In the genomic region with DNA sequence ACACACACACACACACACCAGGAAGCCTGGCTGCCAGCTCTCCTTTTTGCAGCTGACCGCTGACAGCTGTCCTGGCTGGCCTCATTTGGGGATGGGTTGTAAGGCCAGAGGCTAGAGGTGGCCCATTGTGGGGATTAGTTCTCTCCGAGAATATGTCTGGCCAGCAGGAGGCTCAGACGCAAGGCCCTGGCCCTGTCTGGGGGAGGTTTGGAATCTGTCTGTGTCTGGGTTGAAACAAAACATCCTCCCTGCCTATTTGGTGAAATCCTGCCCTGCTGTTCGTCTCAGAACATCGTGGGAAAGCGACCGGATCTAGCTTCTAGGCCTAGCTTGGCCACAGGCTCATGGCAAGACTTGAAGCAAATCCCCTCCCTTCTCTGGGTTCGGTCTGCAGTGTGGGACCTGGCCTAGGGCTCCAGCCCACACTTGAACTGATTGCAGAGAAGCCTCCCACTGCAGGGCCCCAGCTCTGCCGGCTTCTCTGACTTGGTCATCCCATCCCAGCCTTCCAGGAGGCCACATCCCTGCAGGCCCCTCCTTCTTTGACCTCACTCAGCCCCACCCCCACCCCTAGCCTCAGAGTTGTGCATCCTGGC, we compare ENCODE assay signal across 9 mouse cellular contexts. TPM values are rescaled to one million over a fixed set of nuclear protein-coding genes. Genes with fewer than 3 reads are reported as not detected.
A peak's percentile ranks its signal among the peaks of the same experiment; 100 is the strongest.
DNase-seq lines count a peak whose midpoint lies in the region; ATAC-seq lines count a peak whose summit lies in the region.
"Had no signal": no experiment of that assay in that cellular context is flagged by ENCODE, and none has a peak within 500 bp of the region (broad histone marks: within the 10 kb centered on the region; RNA-seq: fewer than 3 reads in every experiment).

No protein-coding gene starts in this region.

- peak; percentile 68 for DNase-seq in ES-CJ7 (ENCODE audit: low read depth, low spot score)
- peak; percentile 68 for DNase-seq in embryonic facial prominence, embryonic 10.5 days (ENCODE audit: low spot score)
- no peak for DNase-seq in layer of hippocampus, postnatal 25 days (ENCODE audit: extremely low spot score in 1 of 2, low spot score in 1 of 2)
- DNase-seq in spleen, postnatal 14 days (ENCODE audit: low spot score in 2 of 2): no peak

- no peaks in the 10 kb centered on the region for H3K9me3 ChIP-seq in embryonic facial prominence, embryonic 10.5 days
- no peaks in the 10 kb centered on the region for H3K9me3 ChIP-seq in heart, embryonic 14.5 days (ENCODE audit: control insufficient read depth, low read length)
- H3K9me3 ChIP-seq in limb, embryonic 12.5 days: no peaks in the 10 kb centered on the region
- H3K9me3 ChIP-seq in neural tube, embryonic 13.5 days: no peaks in the 10 kb centered on the region

- no peaks in the 10 kb centered on the region for H3K27me3 ChIP-seq in embryonic facial prominence, embryonic 10.5 days (replicated peaks; ENCODE audit: low read depth, poor library complexity, severe bottlenecking)
- no peaks in the 10 kb centered on the region for H3K27me3 ChIP-seq in heart, embryonic 14.5 days (ENCODE audit: control insufficient read depth, insufficient read depth, low read length)
- H3K27me3 ChIP-seq in limb, embryonic 12.5 days: no peaks in the 10 kb centered on the region
- H3K27me3 ChIP-seq in neural tube, embryonic 13.5 days: no peaks in the 10 kb centered on the region

- WGBS in embryonic facial prominence, embryonic 10.5 days: 24% methylated on average over 9 of the region's 9 CpGs
- 14% methylated on average over 9 of the region's 9 CpGs for WGBS in heart, embryonic 14.5 days
- 27% methylated on average over 9 of the region's 9 CpGs for WGBS in limb, embryonic 12.5 days
- 35% methylated on average over 9 of the region's 9 CpGs for WGBS in neural tube, embryonic 13.5 days

- no peak overlapping the region for H3K4me2 ChIP-seq in heart, embryonic 14.5 days (ENCODE audit: low read length)
- no peak overlapping the region for H3K4me2 ChIP-seq in limb, embryonic 12.5 days
- no peak overlapping the region for H3K4me2 ChIP-seq in neural tube, embryonic 13.5 days

- peak overlapping the region; percentile 84 for H3K27ac ChIP-seq in embryonic facial prominence, embryonic 10.5 days (replicated peaks)
- peak overlapping the region; percentile 63 to 79 for H3K27ac ChIP-seq in heart, embryonic 14.5 days (replicated peaks in 1 of 2; ENCODE audit: control insufficient read depth in 1 of 2, insufficient read depth in 1 of 2, low read depth in 2 of 2, low read length in 2 of 2)
- H3K27ac ChIP-seq in limb, embryonic 12.5 days: peak overlapping the region; percentile 69; the same call in 1 of the 2 replicates
- H3K27ac ChIP-seq in neural tube, embryonic 13.5 days (replicated peaks): 0 out of 2 replicates have a peak overlapping the region, but pooled peaks have one; percentile 49
- H3K27ac ChIP-seq: macrophage had no signal

- no peak overlapping the region for H3K4me3 ChIP-seq in embryonic facial prominence, embryonic 10.5 days
- no peak overlapping the region for H3K4me3 ChIP-seq in heart, embryonic 14.5 days (ENCODE audit: control insufficient read depth in 1 of 2, insufficient read depth in 1 of 2, low read depth in 1 of 2, low read length in 2 of 2)
- H3K4me3 ChIP-seq in limb, embryonic 12.5 days (replicated peaks): no peak overlapping the region
- no peak overlapping the region for H3K4me3 ChIP-seq in neural tube, embryonic 13.5 days

- no peaks in the 10 kb centered on the region; the same call in 1 of the 2 replicates for H3K36me3 ChIP-seq in embryonic facial prominence, embryonic 10.5 days (replicated peaks)
- H3K36me3 ChIP-seq in heart, embryonic 14.5 days (ENCODE audit: control insufficient read depth, insufficient read depth, low read length): peaks cover 22% of the 10 kb centered on the region
- H3K36me3 ChIP-seq in limb, embryonic 12.5 days: peaks cover 50% of the 10 kb centered on the region
- no peaks in the 10 kb centered on the region for H3K36me3 ChIP-seq in neural tube, embryonic 13.5 days

- H3K4me1 ChIP-seq in embryonic facial prominence, embryonic 10.5 days: peaks cover 40% of the 10 kb centered on the region
- peaks cover 36 to 48% of the 10 kb centered on the region in 2 experiments for H3K4me1 ChIP-seq in heart, embryonic 14.5 days (ENCODE audit: control insufficient read depth in 2 of 2, insufficient read depth in 2 of 2, low read length in 2 of 2)
- H3K4me1 ChIP-seq in limb, embryonic 12.5 days (replicated peaks): peaks cover 24% of the 10 kb centered on the region
- peaks cover 5% of the 10 kb centered on the region; the same call in 1 of the 2 replicates for H3K4me1 ChIP-seq in neural tube, embryonic 13.5 days (replicated peaks)

- ATAC-seq in heart, embryonic 14.5 days (ENCODE audit: insufficient number of reproducible peaks, insufficient read depth, low FRiP score, low read depth): peak; percentile 38; the same call in 1 of the 2 replicates
- ATAC-seq in limb, embryonic 12.5 days (ENCODE audit: insufficient number of reproducible peaks, insufficient read depth, low FRiP score, low TSS enrichment, low read depth): no peak
- ATAC-seq in neural tube, embryonic 13.5 days (ENCODE audit: low read depth): no peak
- no peak for ATAC-seq in frontal cortex, adult (ENCODE audit: low TSS enrichment)

- H3K9ac ChIP-seq in heart, embryonic 14.5 days (ENCODE audit: low read length): no peak overlapping the region
- H3K9ac ChIP-seq in limb, embryonic 12.5 days (replicated peaks): no peak overlapping the region
- no peak overlapping the region for H3K9ac ChIP-seq in neural tube, embryonic 13.5 days

RNA-seq across cellular contexts. Expression of gene Loxl1, which starts 17.1 kb away (rescaled TPM):
- 7.0 and 11.9 TPM in 2 replicates for polyA plus RNA-seq in embryonic facial prominence, embryonic 10.5 days (2016; fragmentation: Nextera tagmentation; extraction: Ambion mirVana)
- polyA plus RNA-seq in heart, embryonic 14.5 days (2014; fragmentation: Nextera tagmentation; extraction: Ambion mirVana): 46.8 and 53.6 TPM in 2 replicates
- polyA plus RNA-seq in limb, embryonic 12.5 days (2016; fragmentation: Nextera tagmentation; extraction: Ambion mirVana): 30.1 and 34.7 TPM in 2 replicates
- polyA plus RNA-seq in neural tube, embryonic 13.5 days (2015; fragmentation: Nextera tagmentation; extraction: Ambion mirVana): 9.1 and 10.9 TPM in 2 replicates
- 1 to 10 TPM; 3.1 to 4.0 TPM for total RNA-seq in layer of hippocampus, postnatal 25 days (2021)
- polyA plus RNA-seq: macrophage had no signal

RNA-seq across cellular contexts. Expression of gene Stoml1, which starts 42.9 kb away (rescaled TPM):
- polyA plus RNA-seq in embryonic facial prominence, embryonic 10.5 days (2016; fragmentation: Nextera tagmentation; extraction: Ambion mirVana): 28.4 and 30.2 TPM in 2 replicates
- polyA plus RNA-seq in heart, embryonic 14.5 days (2014; fragmentation: Nextera tagmentation; extraction: Ambion mirVana): 22.7 and 25.6 TPM in 2 replicates
- polyA plus RNA-seq in limb, embryonic 12.5 days (2016; fragmentation: Nextera tagmentation; extraction: Ambion mirVana): 33.6 and 35.3 TPM in 2 replicates
- polyA plus RNA-seq in neural tube, embryonic 13.5 days (2015; fragmentation: Nextera tagmentation; extraction: Ambion mirVana): 86.0 and 107 TPM in 2 replicates
- 10 to 100 TPM; 71.3 to 78.6 TPM for total RNA-seq in layer of hippocampus, postnatal 25 days (2021)

RNA-seq across cellular contexts. Expression of gene Pml, which starts 46.3 kb away (rescaled TPM):
- polyA plus RNA-seq in embryonic facial prominence, embryonic 10.5 days (2016; fragmentation: Nextera tagmentation; extraction: Ambion mirVana): 17.2 and 17.6 TPM in 2 replicates
- polyA plus RNA-seq in heart, embryonic 14.5 days (2014; fragmentation: Nextera tagmentation; extraction: Ambion mirVana): 11.0 and 11.8 TPM in 2 replicates
- 16.1 and 18.4 TPM in 2 replicates for polyA plus RNA-seq in limb, embryonic 12.5 days (2016; fragmentation: Nextera tagmentation; extraction: Ambion mirVana)
- 3.4 and 4.0 TPM in 2 replicates for polyA plus RNA-seq in neural tube, embryonic 13.5 days (2015; fragmentation: Nextera tagmentation; extraction: Ambion mirVana)
- 10 to 100 TPM in 1 of 2 experiments, 1 to 10 TPM in 1; 8.4 to 11.0 TPM for total RNA-seq in layer of hippocampus, postnatal 25 days (2021)

Comparison
In these comparisons a context has a peak if more than half of its experiments do, and no peak if none do; other contexts are left out.
1. DNase-seq: peak in ES-CJ7 (single experiment) and embryonic facial prominence, embryonic 10.5 days (single experiment); none in layer of hippocampus, postnatal 25 days (0 of 2) and spleen, postnatal 14 days (0 of 2).
2. Peak in every context shown above with its lines, with median percentiles within 50 percentile points of each other: H3K27ac ChIP-seq.